Mouse (Mus musculus) ES-Bruce4 (cell line): ENCODE measurements around the gene Lrba.

Experiments used
- CTCF ChIP-seq: IDR thresholded peaks from one replicate; pipeline ENCODE4 v1.8.1; 2011; ENCODE audit warnings: low read depth, low read length
- EP300 ChIP-seq: IDR thresholded peaks from 2 replicates; pipeline ENCODE4 v1.6.1; 2011; ENCODE audit warnings: low read depth, low read length; ENCODE audit not compliant: insufficient read depth
- POLR2A ChIP-seq: IDR thresholded peaks from one replicate; pipeline ENCODE4 v1.8.1; 2011; ENCODE audit warnings: low read length; ENCODE audit not compliant: insufficient read depth

- TF ChIP-seq POLR2A: no peak
- no peak for TF ChIP-seq CTCF
- no peak for TF ChIP-seq EP300
These were observed 562.4 kb downstream of the Lrba start for GRCm38 (mm10) chr3:86786845-86787351.
